Mouse (Mus musculus) CH12.LX (cell line): ENCODE measurements around the gene Me3. TPM values are rescaled to one million over a fixed set of nuclear protein-coding genes. Genes with fewer than 3 reads are reported as not detected.

Experiments used
- DNase-seq: peaks from one replicate; pipeline ENCODE4 v3.0.0-alpha.2; 2013; ENCODE audit errors: extremely low read depth
- H3K27ac ChIP-seq: 2 replicates; pipeline ENCODE4 v1.5.1; 2012; ENCODE audit warnings: low read depth, mild to moderate bottlenecking, control low read depth, moderate library complexity; ENCODE audit not compliant: insufficient read depth
- H3K27me3 ChIP-seq: replicated peaks from 2 replicates; pipeline ENCODE3; 2012; ENCODE audit warnings: inconsistent platforms
- H3K36me3 ChIP-seq, 2 experiments: replicated peaks in 1 of 2; 2 replicates each; pipeline versions ENCODE3 to v1.6.1; 2012; ENCODE audit warnings: inconsistent platforms in 1 of 2, low read length in 1 of 2, mild to moderate bottlenecking in 1 of 2, mixed read lengths in 1 of 2, moderate library complexity in 1 of 2; ENCODE audit not compliant: control insufficient read depth in 1 of 2, insufficient read depth in 1 of 2
- H3K4me1 ChIP-seq, 2 experiments: 2 replicates each; pipeline ENCODE4 v1.6.1; 2012; ENCODE audit warnings: inconsistent platforms in 1 of 2, moderate library complexity in 1 of 2; ENCODE audit not compliant: insufficient read depth in 2 of 2, control insufficient read depth in 1 of 2
- H3K4me2 ChIP-seq: 2 replicates; pipeline ENCODE4 v1.6.1; 2012; ENCODE audit warnings: low read depth, mild to moderate bottlenecking, control low read depth; ENCODE audit not compliant: poor library complexity, insufficient read depth, severe bottlenecking
- H3K4me3 ChIP-seq, 3 experiments: fragments of 150-350 bp in 1 of 3; sonication (generic) in 1 of 3; replicated peaks in 1 of 3; 2 replicates each; pipeline versions ENCODE3 to v1.5.1; 2011 to 2012; ENCODE audit warnings: low read depth in 2 of 3, low read length in 2 of 3, mild to moderate bottlenecking in 2 of 3, moderate library complexity in 2 of 3, control low read depth in 1 of 3, improper control_type of control experiment in 1 of 3, inconsistent platforms in 1 of 3, mixed read lengths in 1 of 3; ENCODE audit not compliant: poor library complexity in 1 of 3
- H3K79me2 ChIP-seq: replicated peaks from 2 replicates; pipeline ENCODE4 v1.6.1; 2012; ENCODE audit warnings: mild to moderate bottlenecking, moderate library complexity; ENCODE audit not compliant: control insufficient read depth, poor library complexity, insufficient read depth, severe bottlenecking; ENCODE audit errors: extremely low read depth
- H3K9ac ChIP-seq: 2 replicates; pipeline ENCODE4 v1.6.1; 2012; ENCODE audit warnings: low read depth, mild to moderate bottlenecking, control low read depth, moderate library complexity; ENCODE audit not compliant: insufficient read depth
- H3K9me3 ChIP-seq: replicated peaks from 2 replicates; pipeline ENCODE3; 2012; ENCODE audit warnings: low read length, inconsistent platforms, mixed read lengths
- BHLHE40 ChIP-seq: IDR thresholded peaks from 2 replicates; pipeline ENCODE4 v1.6.1; 2011; ENCODE audit warnings: mild to moderate bottlenecking, low read depth, low read length, improper control_type of control experiment
- CHD1 ChIP-seq: IDR thresholded peaks from 2 replicates; pipeline ENCODE4 v1.6.1; 2012; ENCODE audit warnings: low read depth, low read length, improper control_type of control experiment, inconsistent platforms
- CHD2 ChIP-seq: IDR thresholded peaks from 2 replicates; pipeline ENCODE4 v1.6.1; 2011; ENCODE audit warnings: low read length, improper control_type of control experiment
- CTCF ChIP-seq, 2 experiments: IDR thresholded peaks in 1 of 2; conservative IDR thresholded peaks in 1 of 2; 2 replicates each; pipeline ENCODE4 v1.5.1; 2011 to 2012; ENCODE audit warnings: low read depth in 2 of 2, low read length in 2 of 2, improper control_type of control experiment in 1 of 2, inconsistent platforms in 1 of 2, mild to moderate bottlenecking in 1 of 2, moderate library complexity in 1 of 2
- E2F4 ChIP-seq: IDR thresholded peaks from 2 replicates; pipeline ENCODE4 v1.6.1; 2011; ENCODE audit warnings: low read depth, low read length, improper control_type of control experiment; ENCODE audit not compliant: insufficient replicate concordance
- EP300 ChIP-seq: IDR thresholded peaks from 2 replicates; pipeline ENCODE4 v1.6.1; 2011; ENCODE audit warnings: low read length, improper control_type of control experiment
- JUN ChIP-seq: IDR thresholded peaks from 2 replicates; pipeline ENCODE4 v1.6.1; 2011; ENCODE audit warnings: low read depth, mild to moderate bottlenecking, low read length, improper control_type of control experiment, moderate library complexity; ENCODE audit not compliant: insufficient read depth
- KAT2A ChIP-seq: IDR thresholded peaks from 2 replicates; pipeline ENCODE4 v1.6.1; 2012; ENCODE audit warnings: low read length, improper control_type of control experiment, inconsistent platforms; ENCODE audit not compliant: insufficient replicate concordance
- MEF2A ChIP-seq: IDR thresholded peaks from 2 replicates; pipeline ENCODE4 v1.6.1; 2014; ENCODE audit warnings: low read depth, mild to moderate bottlenecking, inconsistent platforms, low read length, improper control_type of control experiment, borderline replicate concordance
- NELFE ChIP-seq: IDR thresholded peaks from 2 replicates; pipeline ENCODE4 v1.6.1; 2011; ENCODE audit warnings: low read depth, low read length, improper control_type of control experiment
- NRF1 ChIP-seq: IDR thresholded peaks from 2 replicates; pipeline ENCODE4 v1.6.1; 2014; ENCODE audit warnings: low read depth, mild to moderate bottlenecking, inconsistent platforms, low read length, improper control_type of control experiment, moderate library complexity
- RAD21 ChIP-seq: IDR thresholded peaks from 2 replicates; pipeline ENCODE4 v1.6.1; 2011; ENCODE audit warnings: low read depth, mild to moderate bottlenecking, low read length, improper control_type of control experiment, moderate library complexity
- SIN3A ChIP-seq: IDR thresholded peaks from 2 replicates; pipeline ENCODE4 v1.6.1; 2012; ENCODE audit warnings: low read length, improper control_type of control experiment, inconsistent platforms
- SMC3 ChIP-seq: IDR thresholded peaks from 2 replicates; pipeline ENCODE4 v1.6.1; 2011; ENCODE audit warnings: low read depth, low read length, improper control_type of control experiment
- UBTF ChIP-seq: IDR thresholded peaks from 2 replicates; pipeline ENCODE4 v1.6.1; 2012; ENCODE audit warnings: low read depth, mild to moderate bottlenecking, inconsistent platforms, low read length, improper control_type of control experiment, moderate library complexity
- USF1 ChIP-seq: IDR thresholded peaks from 2 replicates; pipeline ENCODE4 v1.6.1; 2014; ENCODE audit warnings: low read depth, mild to moderate bottlenecking, inconsistent platforms, low read length, improper control_type of control experiment
- ZC3H11A ChIP-seq: IDR thresholded peaks from 2 replicates; pipeline ENCODE4 v1.6.1; 2012; ENCODE audit warnings: low read depth, mild to moderate bottlenecking, inconsistent platforms, low read length, improper control_type of control experiment
- ZKSCAN1 ChIP-seq: IDR thresholded peaks from 2 replicates; pipeline ENCODE4 v1.6.1; 2012; ENCODE audit warnings: low read depth, inconsistent platforms, low read length, improper control_type of control experiment, borderline replicate concordance
- dilution Hi-C: fragments of 300-500 bp; cut with MboI; formaldehyde crosslinking; loops from 2 replicates; pipeline ENCODE4 v1.14.3; 2020; ENCODE audit warnings: low sequenced_read_pairs; ENCODE audit not compliant: extremely low pct_unique_long_range_greater_than_20kb, extremely low pct_ligation_motif_present
- in situ Hi-C: fragments of 300-500 bp; cut with MboI; formaldehyde crosslinking; loops from 3 replicates; pipeline ENCODE4 v1.14.3; 2019; ENCODE audit warnings: low sequenced_read_pairs, low pct_ligation_motif_present, low pct_unique_long_range_greater_than_20kb, mixed read lengths
- polyA plus RNA-seq: library from polyadenylated mRNA; unstranded; fragments of >175 nt; gene quantifications from 2 replicates; pipeline ENCODE4 v1.2.1, GENCODE M21; 2012; ENCODE audit warnings: low read depth; ENCODE audit not compliant: insufficient read length
- total RNA-seq, 2 experiments: library from RNA; depleted of rRNA; stranded (reverse); fragments of 300-350 nt in 1 of 2; fragments of >200 nt in 1 of 2; gene quantifications; 2 replicates each; pipeline ENCODE4 v1.2.3; 2012 to 2014

Me3 gene
- total and polyA plus RNA-seq, 3 experiments: not detected

- H3K9me3 ChIP-seq: no peaks in the 10 kb centered on the region
- no peaks in the 10 kb centered on the region for H3K36me3 ChIP-seq
- no peak overlapping the region for H3K4me3 ChIP-seq
- no peak overlapping the region for H3K27ac ChIP-seq
- no peaks in the 10 kb centered on the region for H3K79me2 ChIP-seq
- no peaks in the 10 kb centered on the region for H3K27me3 ChIP-seq
- DNase-seq: no peak
- H3K4me2 ChIP-seq: no peak overlapping the region
- 0 out of 4 replicates have a peak, but pooled peaks cover 0 to 7% of the 10 kb centered on the region in 2 experiments for H3K4me1 ChIP-seq
- in situ Hi-C loops: no loop called here
- dilution Hi-C loops: no loop called here
- TF ChIP-seq MEF2A (no peak), NRF1 (no peak), CTCF (conservative IDR thresholded peaks at IDR 0.05 in 1 of 2, IDR thresholded peaks at IDR 0.05 in 1 of 2; ENCODE audit: low read depth in 2 of 2, low read length in 2 of 2) (no peak), BHLHE40 (no peak), ZC3H11A (no peak), NELFE (no peak), SMC3 (no peak), EP300 (no peak), CHD1 (no peak)
- no peak overlapping the region for H3K9ac ChIP-seq
Measured at GRCm38 (mm10) chr7:89676176-89676575, 44.0 kb downstream of the Me3 start.

- H3K9me3 ChIP-seq: no peaks in the 10 kb centered on the region
- no peaks in the 10 kb centered on the region for H3K27me3 ChIP-seq
- in situ Hi-C loops: no loop called here
- DNase-seq: no peak
- no peak overlapping the region for H3K9ac ChIP-seq
- H3K4me2 ChIP-seq: no peak overlapping the region
- dilution Hi-C loops: no loop called here
- H3K4me3 ChIP-seq: no peak overlapping the region
- no peaks in the 10 kb centered on the region for H3K36me3 ChIP-seq
- no peaks in the 10 kb centered on the region for H3K79me2 ChIP-seq
- no peak for TF ChIP-seq MEF2A
- no peak for TF ChIP-seq NRF1
- TF ChIP-seq ZKSCAN1: no peak
- no peak for TF ChIP-seq UBTF
- no peak for TF ChIP-seq CHD2
- no peak for TF ChIP-seq KAT2A
- no peak for TF ChIP-seq ZC3H11A
- TF ChIP-seq E2F4: no peak
- TF ChIP-seq RAD21: no peak
- TF ChIP-seq USF1: no peak
- TF ChIP-seq SIN3A: no peak
- no peak for TF ChIP-seq JUN
- TF ChIP-seq, all 38 proteins: peak for 0
- H3K4me1 ChIP-seq: 0 out of 4 replicates have a peak, but pooled peaks cover 0 to 7% of the 10 kb centered on the region in 2 experiments
- no peak overlapping the region for H3K27ac ChIP-seq
Measured at GRCm38 (mm10) chr7:89677850-89678249, 45.7 kb downstream of the Me3 start.
